Mouse (Mus musculus): ENCODE data around the gene Srprb. TPM values are rescaled to one million over a fixed set of nuclear protein-coding genes. Genes with fewer than 3 reads are reported as not detected.

Srprb gene
- polyA plus RNA-seq, 1 experiment = 76.1 TPM

DNA sequence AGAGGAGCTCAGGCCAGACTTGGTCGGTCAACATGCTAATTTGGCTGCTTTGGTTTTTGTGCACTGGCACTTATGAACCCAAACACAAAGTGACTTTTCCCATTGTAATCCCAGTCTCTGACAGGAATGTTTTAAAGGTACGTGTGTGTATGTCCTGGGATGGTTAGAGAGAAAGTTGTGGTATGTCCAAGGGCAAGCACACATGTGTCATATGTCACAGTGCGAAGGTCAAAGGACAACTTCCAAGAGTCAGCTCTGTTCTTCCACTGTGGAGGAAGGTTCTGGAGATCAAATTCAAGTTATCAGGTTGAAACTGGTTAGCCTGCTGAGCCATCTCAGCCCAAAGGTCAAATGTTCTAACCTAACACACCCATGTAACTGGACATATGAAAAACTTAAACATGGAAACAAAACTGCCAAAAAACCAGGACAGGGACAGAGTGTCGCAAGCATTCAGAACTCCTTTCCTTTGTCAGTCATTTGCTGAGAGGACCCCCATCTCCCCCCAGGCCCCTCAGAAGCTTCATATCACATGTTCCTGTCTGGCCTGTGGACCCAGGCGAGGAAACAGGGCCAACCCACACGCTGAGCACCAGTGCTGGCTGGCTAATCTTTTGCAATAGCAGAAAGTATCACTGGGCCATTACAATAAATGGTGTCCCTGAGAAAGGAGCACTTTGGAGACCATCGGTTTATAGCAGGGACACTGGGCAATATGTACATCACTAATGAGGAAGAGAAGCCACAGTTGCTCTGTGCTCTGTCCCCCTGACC lies 30.5 kb upstream of the Srprb start:
- Histone ChIP-seq H3K4me3 (ENCODE audit: insufficient read depth, low read length) (no peak overlapping the region), H3K27ac (ENCODE audit: insufficient read depth, low read length) (no peak overlapping the region), H3K4me1 (ENCODE audit: control insufficient read depth, insufficient read depth, low read length) (no peaks in the 10 kb centered on the region)
- TF ChIP-seq CTCF (IDR thresholded peaks at IDR 0.05; ENCODE audit: borderline replicate concordance, insufficient read depth, low read length) = no peak
- TF ChIP-seq POLR2A (IDR thresholded peaks at IDR 0.05; ENCODE audit: low read depth, low read length) = no peak

DNA sequence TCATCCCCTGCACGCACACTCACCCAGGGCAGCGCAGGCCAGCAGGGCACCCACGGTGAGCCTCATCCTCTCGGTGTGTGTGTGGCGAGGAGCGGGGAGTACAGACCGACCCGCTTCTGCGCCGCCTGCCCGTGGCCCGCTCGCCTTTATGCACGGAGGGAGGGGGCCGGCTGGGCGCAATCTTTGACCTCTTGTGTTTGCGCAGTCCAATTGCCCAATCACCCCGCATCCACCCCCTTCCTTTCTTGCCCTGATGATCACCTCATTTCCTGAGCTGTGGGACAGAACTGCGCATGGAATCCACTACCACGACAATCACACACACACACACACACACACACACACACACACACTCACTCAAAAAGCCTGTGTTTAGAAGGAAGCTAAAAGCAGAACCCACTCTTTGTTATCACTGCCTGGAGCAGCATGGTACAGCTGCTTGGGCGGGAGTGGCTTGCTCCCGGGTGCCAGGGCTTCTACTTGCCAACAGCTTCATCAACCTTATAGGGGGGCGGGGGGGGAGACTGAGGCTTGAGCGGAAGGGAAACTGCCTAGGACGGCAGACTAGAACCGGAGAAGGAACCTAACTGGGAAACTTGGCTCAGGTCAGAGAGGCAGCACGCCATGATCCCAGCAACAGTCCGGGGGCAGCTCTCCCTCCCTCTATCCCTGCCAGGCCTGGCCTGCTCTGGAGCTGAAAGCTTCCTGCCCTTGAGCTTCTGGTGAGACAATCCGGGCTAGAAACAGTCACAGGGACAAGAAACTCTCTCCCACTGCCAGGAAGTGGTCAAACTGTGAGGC lies 28.4 kb upstream of the Srprb start, which contains the start of the genes Gm20425 and Trf:
Gm20425 (minus strand) TSS at position 157 of the 801 bp plus-strand sequence.
Trf (minus strand) TSS at position 294 of the 801 bp plus-strand sequence.
- Histone ChIP-seq H3K4me1 (ENCODE audit: control insufficient read depth, insufficient read depth, low read length) (no peaks in the 10 kb centered on the region), H3K4me3 (ENCODE audit: insufficient read depth, low read length) (no peak within 1 kb of the TSS), H3K27ac (ENCODE audit: insufficient read depth, low read length) (no peak within 1 kb of the TSS)
- TF ChIP-seq POLR2A (IDR thresholded peaks at IDR 0.05; ENCODE audit: low read depth, low read length) (no peak), CTCF (IDR thresholded peaks at IDR 0.05; ENCODE audit: borderline replicate concordance, insufficient read depth, low read length) (no peak)

DNA sequence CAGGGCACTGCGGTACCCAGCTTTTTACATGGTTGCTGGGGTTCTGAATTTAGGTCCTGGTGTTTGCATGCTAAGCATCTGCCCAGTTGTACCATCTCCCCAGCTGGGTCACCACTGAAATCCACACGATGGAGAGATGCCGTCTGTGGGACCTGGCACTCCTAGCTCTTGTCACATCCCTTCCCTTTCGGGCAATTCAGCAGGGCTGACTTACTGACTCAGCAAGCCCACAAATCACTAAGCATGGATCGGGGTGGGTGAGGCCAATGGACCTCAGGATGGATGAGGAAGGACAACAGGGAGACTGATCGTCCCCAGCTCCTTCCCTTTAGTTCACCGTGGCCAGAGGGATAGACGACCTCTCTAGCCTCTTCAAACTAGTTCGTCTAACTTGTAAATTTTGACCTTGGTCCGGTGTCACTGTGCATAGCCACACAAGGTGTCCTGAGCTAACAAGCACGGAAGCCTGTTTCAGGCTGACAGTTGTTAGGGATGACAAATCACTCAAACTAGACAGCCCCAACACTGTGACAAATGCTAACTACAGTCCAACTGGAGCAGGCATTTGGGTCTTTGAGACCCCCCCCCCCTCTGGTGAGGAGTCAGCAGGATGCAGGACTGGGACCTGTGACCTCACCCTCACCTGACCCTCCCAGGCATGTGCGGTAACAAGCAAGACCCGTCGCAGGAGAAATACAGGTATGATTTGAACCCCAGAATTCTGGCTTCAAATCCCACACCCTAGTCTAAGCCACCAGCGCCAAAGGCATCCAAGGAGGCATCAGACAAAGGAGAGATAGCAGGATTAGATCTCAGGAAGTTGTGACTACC lies 27.3 kb upstream of the Srprb start:
- no peak overlapping the region for H3K27ac ChIP-seq (ENCODE audit: insufficient read depth, low read length)
- no peaks in the 10 kb centered on the region for H3K4me1 ChIP-seq (ENCODE audit: control insufficient read depth, insufficient read depth, low read length)
- no peak overlapping the region for H3K4me3 ChIP-seq (ENCODE audit: insufficient read depth, low read length)
- TF ChIP-seq POLR2A (IDR thresholded peaks at IDR 0.05; ENCODE audit: low read depth, low read length) = no peak
- TF ChIP-seq CTCF (IDR thresholded peaks at IDR 0.05; ENCODE audit: borderline replicate concordance, insufficient read depth, low read length) = no peak

DNA sequence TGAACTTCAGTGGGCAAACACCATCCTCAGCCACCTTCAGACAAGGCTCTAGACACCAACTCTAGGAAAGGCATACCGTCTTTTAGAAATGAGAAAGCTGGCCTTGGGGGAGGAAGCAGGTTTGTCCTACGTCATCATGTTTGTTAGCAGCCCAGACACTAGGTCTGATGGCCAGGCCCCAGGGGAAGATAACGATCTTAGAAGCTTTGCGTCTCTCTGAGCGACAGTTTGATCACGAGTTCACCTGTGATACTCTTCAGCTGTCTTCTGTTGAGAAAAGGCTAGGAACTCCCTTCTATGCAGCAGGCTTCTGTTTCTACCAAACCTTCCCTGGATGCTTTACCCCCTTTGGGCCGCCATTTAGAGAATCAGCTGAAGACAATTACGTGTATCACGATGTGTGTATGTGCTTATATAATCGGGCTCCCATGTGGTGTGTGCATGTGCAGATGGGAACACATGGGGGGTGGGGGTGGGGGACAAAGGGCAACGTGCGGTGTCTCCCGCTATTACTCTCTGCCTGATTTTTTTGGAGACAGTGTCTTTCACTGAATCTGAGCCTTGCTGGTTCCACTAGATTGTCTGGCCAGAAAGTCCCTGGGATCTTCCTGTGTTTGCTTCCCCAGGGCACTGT lies 26.6 kb upstream of the Srprb start:
- TF ChIP-seq POLR2A (IDR thresholded peaks at IDR 0.05; ENCODE audit: low read depth, low read length) = no peak
- TF ChIP-seq CTCF (IDR thresholded peaks at IDR 0.05; ENCODE audit: borderline replicate concordance, insufficient read depth, low read length) = no peak
- Histone ChIP-seq H3K27ac (ENCODE audit: insufficient read depth, low read length) (no peak overlapping the region), H3K4me3 (ENCODE audit: insufficient read depth, low read length) (no peak overlapping the region), H3K4me1 (ENCODE audit: control insufficient read depth, insufficient read depth, low read length) (no peaks in the 10 kb centered on the region)

DNA sequence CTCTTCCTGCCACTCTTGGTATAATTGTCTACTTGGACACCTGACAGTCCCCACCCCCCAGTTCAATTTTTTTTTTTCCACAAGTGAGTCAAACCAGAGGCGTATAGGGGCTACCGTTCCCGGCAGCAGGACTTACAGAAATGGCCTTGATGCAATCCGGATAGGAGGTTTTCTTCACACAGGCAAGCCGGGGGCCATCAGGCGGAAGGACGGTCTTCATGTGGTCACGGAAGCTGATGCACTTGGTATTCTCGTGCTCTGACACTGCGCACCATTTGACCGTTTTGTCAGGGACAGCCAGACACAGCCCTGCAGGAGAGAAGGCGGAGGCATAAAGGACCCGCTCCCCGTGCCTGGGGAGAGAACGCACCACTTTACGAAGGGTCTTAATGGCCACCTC lies 25.8 kb upstream of the Srprb start:
- Histone ChIP-seq H3K4me1 (ENCODE audit: control insufficient read depth, insufficient read depth, low read length) (no peaks in the 10 kb centered on the region), H3K27ac (ENCODE audit: insufficient read depth, low read length) (no peak overlapping the region), H3K4me3 (ENCODE audit: insufficient read depth, low read length) (no peak overlapping the region)
- no peak for TF ChIP-seq POLR2A (IDR thresholded peaks at IDR 0.05; ENCODE audit: low read depth, low read length)
- no peak for TF ChIP-seq CTCF (IDR thresholded peaks at IDR 0.05; ENCODE audit: borderline replicate concordance, insufficient read depth, low read length)

DNA sequence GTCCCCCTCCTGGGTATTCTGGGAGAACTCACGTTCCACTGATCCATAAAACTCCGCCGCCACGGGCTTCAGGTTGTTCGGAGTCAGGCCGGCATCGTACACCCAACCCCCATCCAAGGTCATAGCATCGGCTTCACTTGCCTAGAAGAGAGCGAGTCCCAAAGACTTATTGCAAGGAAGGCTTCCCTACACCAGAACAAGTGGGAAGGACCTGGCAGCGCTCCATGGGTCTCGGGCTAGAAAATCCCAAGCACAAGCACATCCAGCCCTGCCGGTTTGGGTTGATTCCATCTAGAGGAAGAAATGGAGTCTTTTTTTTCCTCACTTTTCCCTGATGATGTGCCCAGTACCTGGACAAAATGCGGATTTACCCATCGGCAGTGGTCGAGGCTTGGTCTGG lies 24.9 kb upstream of the Srprb start:
- TF ChIP-seq POLR2A (IDR thresholded peaks at IDR 0.05; ENCODE audit: low read depth, low read length) = no peak
- no peak for TF ChIP-seq CTCF (IDR thresholded peaks at IDR 0.05; ENCODE audit: borderline replicate concordance, insufficient read depth, low read length)
- no peak overlapping the region for H3K27ac ChIP-seq (ENCODE audit: insufficient read depth, low read length)
- no peak overlapping the region for H3K4me3 ChIP-seq (ENCODE audit: insufficient read depth, low read length)
- no peaks in the 10 kb centered on the region for H3K4me1 ChIP-seq (ENCODE audit: control insufficient read depth, insufficient read depth, low read length)

DNA sequence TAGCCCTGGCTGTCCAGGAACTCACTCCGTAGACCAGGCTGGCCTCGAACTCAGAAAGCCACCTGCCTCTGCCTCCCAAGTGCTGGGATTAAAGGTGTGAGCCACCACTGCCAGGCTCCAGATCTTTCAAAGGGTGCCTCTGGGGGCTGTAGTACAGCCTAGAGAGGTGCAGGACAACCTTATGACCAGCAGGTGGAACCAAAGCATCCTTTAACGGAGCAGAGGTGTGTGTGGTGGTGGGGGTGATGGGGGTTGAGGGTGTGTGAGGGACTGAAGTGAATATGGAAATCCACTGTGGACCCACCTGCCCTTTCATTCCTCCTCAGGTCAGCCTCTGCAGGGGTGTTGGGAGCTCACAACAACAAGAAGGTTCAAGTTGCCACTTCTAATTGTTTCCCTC lies 23.5 kb upstream of the Srprb start:
- H3K27ac ChIP-seq (ENCODE audit: insufficient read depth, low read length) = no peak overlapping the region
- no peaks in the 10 kb centered on the region for H3K4me1 ChIP-seq (ENCODE audit: control insufficient read depth, insufficient read depth, low read length)
- TF ChIP-seq POLR2A (IDR thresholded peaks at IDR 0.05; ENCODE audit: low read depth, low read length) = no peak
- TF ChIP-seq CTCF (IDR thresholded peaks at IDR 0.05; ENCODE audit: borderline replicate concordance, insufficient read depth, low read length) = no peak; the same call in 1 of the 2 replicates
- no peak overlapping the region for H3K4me3 ChIP-seq (ENCODE audit: insufficient read depth, low read length)

DNA sequence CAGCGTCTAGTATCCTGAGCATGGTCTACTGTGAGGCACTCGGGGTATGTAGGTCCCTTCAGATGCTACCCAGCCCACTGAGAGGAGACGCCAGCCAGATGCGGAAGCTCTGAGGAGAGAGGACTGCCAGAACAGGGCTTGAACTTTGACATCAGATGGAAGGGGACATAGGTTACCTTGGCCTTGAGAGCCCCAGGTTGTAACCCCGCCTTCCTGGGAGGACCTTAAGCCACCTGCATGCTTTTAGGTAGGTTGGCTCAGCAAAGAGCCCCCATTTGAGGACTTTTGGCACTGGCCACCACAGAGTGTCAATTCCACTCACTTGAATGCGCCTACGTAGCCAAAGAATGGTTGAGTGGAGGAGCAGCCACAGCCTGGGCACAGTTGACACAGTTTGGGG lies 22.8 kb upstream of the Srprb start:
- no peak overlapping the region for H3K27ac ChIP-seq (ENCODE audit: insufficient read depth, low read length)
- H3K4me1 ChIP-seq (ENCODE audit: control insufficient read depth, insufficient read depth, low read length) = no peaks in the 10 kb centered on the region
- H3K4me3 ChIP-seq (ENCODE audit: insufficient read depth, low read length) = no peak overlapping the region
- no peak for TF ChIP-seq POLR2A (IDR thresholded peaks at IDR 0.05; ENCODE audit: low read depth, low read length)

DNA sequence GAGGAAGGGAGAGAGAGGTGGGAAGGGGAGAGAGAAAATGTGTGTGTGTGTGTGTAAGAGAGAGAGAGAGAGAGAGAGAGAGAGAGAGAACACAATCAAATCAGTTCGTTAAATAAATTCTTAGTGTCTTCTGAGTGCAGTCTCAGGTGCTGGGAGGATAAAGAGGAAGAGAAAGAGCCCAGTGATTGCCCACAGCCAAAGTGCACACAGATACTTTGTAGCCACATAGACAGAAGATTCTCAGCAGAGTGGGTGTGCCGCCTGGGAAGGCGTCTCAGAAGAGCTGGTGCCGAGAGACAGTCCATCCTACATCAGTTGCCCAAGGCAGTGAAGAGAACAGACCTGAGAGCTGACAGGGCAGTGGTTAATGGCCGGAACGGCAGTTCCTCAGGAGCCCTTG lies 12.3 kb upstream of the Srprb start:
- no peaks in the 10 kb centered on the region for H3K4me1 ChIP-seq (ENCODE audit: control insufficient read depth, insufficient read depth, low read length)
- TF ChIP-seq CTCF (IDR thresholded peaks at IDR 0.05; ENCODE audit: borderline replicate concordance, insufficient read depth, low read length) (no peak), POLR2A (IDR thresholded peaks at IDR 0.05; ENCODE audit: low read depth, low read length) (no peak)
- H3K27ac ChIP-seq (ENCODE audit: insufficient read depth, low read length) = no peak overlapping the region
- no peak overlapping the region for H3K4me3 ChIP-seq (ENCODE audit: insufficient read depth, low read length)

Measured in embryonic fibroblast, embryonic 13.5 days (primary cell).